Mouse (Mus musculus): ENCODE measurements around the gene Mllt10. TPM values are rescaled to one million over a fixed set of nuclear protein-coding genes. Genes with fewer than 3 reads are reported as not detected.
"Not testable (repeated sequence)": the region's sequence is repeated elsewhere in the genome, so short reads cannot be mapped to it uniquely, and the experiment has no call there.

Mllt10 gene
- polyA plus RNA-seq, 1 experiment from 2014 or later = 65.3 TPM

DNA sequence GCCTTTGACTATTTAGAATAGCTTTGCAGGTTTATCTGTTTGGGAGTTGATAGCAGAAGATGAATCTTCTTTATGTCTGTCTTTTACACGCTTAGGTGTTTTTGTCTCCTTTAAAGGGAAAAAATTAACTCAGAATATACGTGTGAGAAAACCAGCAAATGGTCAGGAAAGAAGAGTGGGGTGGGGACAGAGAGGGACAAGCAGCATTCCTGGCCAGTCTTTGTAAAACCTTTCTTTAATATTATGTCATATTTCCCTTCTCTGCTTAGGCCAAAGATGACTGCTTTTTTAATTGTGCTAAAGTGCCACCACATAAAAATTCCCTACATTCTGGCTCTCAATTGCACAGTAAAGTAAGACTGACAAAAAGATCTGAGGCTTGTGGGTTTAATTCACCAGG is 4.0 kb downstream of the Mllt10 start:
- peak overlapping the region; percentile 63 for H3K4me3 ChIP-seq
- DNase-seq (ENCODE audit: low spot score) = no peak
- H3K27ac ChIP-seq = peak overlapping the region; percentile 98
- no peaks in the 10 kb centered on the region for H3K36me3 ChIP-seq
- H3K9me3 ChIP-seq (replicated peaks) = no peaks in the 10 kb centered on the region
- 32% methylated on average over 2 of the region's 2 CpGs for WGBS
- peaks cover 32% of the 10 kb centered on the region for H3K4me1 ChIP-seq
- no peaks in the 10 kb centered on the region for H3K27me3 ChIP-seq (ENCODE audit: low read depth, poor library complexity, severe bottlenecking)

DNA sequence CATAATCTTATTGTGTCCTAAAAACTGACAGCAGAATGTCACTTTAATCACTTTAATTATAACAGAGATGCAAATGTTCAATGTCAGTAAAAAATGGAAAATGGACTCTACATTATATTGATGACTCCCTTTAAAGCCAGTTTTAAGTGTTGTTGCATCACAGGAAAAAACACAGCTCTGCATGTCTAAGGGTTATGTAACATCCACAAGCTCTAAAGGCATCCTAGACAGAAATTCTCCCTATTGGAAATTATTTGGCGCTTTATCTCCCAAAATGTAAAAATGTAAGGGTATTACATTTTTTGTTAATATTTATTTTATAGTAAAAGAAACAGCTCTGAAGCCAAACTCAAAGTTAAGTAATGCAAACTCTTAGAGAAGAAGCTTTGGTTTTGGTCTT is 4.9 kb downstream of the Mllt10 start:
- Histone ChIP-seq H3K9me3 (replicated peaks) (no peaks in the 10 kb centered on the region), H3K27ac (no peak overlapping the region), H3K36me3 (no peaks in the 10 kb centered on the region), H3K4me1 (peaks cover 26% of the 10 kb centered on the region), H3K27me3 (ENCODE audit: low read depth, poor library complexity, severe bottlenecking) (no peaks in the 10 kb centered on the region), H3K4me3 (no peak overlapping the region)
- DNase-seq (ENCODE audit: low spot score) = no peak
- WGBS = 93% methylated on average over 1 of the region's 1 CpGs

DNA sequence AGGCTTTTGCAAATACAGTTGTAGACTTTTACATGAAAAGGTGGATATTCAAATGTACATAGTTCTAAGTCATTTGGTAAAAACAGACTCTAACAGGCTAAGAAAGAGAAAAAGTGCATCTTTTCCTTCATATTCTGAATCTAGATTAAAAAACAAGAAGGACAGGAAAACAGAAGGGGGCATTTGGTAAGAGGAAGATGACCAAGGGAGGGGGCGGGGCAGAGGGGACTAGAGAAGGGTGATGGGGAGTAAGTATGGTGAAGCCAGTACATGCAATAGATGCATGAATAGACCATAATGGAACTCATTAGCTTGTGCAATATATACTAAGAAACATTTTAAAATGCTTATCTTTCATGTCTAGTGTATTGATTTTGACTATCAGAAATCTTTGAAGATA is 5.4 kb downstream of the Mllt10 start:
- Histone ChIP-seq H3K27me3 (ENCODE audit: low read depth, poor library complexity, severe bottlenecking) (no peaks in the 10 kb centered on the region), H3K27ac (no peak overlapping the region), H3K9me3 (replicated peaks) (no peaks in the 10 kb centered on the region), H3K4me1 (peaks cover 27% of the 10 kb centered on the region), H3K4me3 (no peak overlapping the region), H3K36me3 (0 out of 2 replicates have a peak, but pooled peaks cover under 1% of the 10 kb centered on the region)
- no peak for DNase-seq (ENCODE audit: low spot score)
- WGBS = 79% methylated on average over 1 of the region's 1 CpGs

DNA sequence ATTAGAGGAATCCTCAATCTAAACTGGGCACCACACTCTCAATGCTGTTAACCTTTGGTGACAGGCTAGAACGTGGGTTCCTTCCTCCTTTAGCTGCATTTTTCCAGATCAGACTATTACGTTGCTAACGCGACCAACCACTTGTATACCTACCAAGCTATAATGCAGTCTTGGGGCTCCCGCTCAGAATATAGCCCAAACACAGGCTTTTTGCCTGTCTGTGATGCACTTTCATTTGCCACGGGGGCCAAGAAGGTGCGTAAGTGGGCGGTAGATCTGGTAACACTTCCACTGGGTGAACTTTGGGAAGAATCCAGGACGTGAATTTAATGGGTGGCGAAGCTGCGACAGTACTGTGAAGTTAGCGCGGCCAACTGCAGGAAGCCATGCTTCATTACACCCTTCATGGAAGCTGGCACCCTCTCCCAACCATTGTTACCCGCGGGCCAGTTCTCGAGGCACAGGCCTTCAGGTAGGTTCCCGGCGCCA is 8.8 kb downstream of the Mllt10 start:
- peaks cover 26% of the 10 kb centered on the region for H3K36me3 ChIP-seq
- peak overlapping the region; percentile 75 for H3K4me3 ChIP-seq
- peaks cover 32% of the 10 kb centered on the region for H3K4me1 ChIP-seq
- WGBS = under 1% methylated on average over 18 of the region's 18 CpGs
- H3K9me3 ChIP-seq (replicated peaks) = no peaks in the 10 kb centered on the region
- H3K27me3 ChIP-seq (ENCODE audit: low read depth, poor library complexity, severe bottlenecking) = no peaks in the 10 kb centered on the region
- peak overlapping the region; percentile 99 for H3K27ac ChIP-seq
- no peak for DNase-seq (ENCODE audit: low spot score)

DNA sequence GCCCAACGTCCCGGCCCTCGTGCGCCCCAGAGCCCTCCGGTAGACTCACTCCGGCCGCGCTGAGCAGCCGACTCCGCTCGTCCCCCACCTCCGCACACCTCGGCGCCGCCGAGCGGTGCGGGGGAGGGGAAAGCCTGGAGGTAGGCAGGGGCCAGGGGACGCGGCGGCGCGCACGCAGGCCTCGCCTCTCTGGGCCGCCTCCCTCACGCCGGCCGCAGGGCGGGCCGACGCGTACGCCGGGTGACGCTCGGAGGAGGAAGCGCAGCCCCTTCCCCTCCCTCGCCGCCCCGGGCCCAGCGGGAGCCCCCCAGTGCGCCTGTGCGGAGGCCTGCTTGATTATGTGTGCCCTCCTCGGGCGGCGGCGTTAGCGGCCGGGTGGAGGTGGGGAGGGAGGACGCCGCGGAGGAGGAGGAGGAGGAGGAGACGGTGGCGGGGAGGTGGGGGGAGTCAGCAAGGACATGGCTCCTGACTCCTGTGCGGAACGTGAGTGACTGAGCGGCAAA is 9.4 kb downstream of the Mllt10 start:
- WGBS = under 1% methylated on average over 48 of the region's 58 CpGs
- peak; percentile 95 for DNase-seq (ENCODE audit: low spot score)
- Histone ChIP-seq H3K27ac (peak overlapping the region; percentile 99), H3K4me1 (peaks cover 26% of the 10 kb centered on the region), H3K4me3 (peak overlapping the region; percentile 75), H3K9me3 (replicated peaks) (no peaks in the 10 kb centered on the region), H3K27me3 (ENCODE audit: low read depth, poor library complexity, severe bottlenecking) (no peaks in the 10 kb centered on the region), H3K36me3 (peaks cover 26% of the 10 kb centered on the region)

DNA sequence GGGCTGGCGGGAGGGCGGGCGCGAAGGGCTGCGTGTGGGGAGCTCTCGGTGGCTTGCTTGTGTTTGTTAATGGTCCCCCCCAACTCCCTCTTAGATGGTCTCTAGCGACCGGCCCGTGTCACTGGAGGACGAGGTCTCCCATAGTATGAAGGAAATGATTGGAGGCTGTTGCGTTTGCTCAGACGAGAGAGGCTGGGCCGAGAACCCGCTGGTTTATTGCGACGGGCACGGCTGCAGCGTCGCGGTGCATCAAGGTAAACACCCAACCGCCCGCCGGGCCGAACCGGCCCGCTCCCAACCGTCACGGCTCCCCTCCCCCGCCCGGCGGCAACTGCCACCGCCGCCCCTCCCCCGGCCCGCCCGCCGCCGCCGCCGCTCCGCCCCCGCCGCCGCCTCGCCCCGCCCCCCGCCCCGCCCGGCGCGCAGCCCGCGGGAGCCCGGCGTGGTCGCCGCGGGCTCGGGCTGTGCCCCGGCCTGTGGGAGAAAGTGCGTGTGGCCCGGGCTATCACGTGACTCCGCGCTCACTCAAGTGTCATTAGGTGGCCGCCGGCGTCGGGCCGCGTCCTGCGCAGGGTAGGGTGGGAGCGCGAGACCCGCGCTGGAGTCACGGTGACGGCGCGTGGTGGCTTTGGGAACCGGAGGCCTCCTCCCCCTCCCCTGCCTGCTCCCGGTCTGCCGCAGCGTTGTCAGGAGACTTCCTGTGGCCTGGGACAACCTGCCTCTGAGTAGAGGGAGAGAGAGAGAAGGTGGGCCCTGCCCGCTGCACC is 10.1 kb downstream of the Mllt10 start:
- Histone ChIP-seq H3K27me3 (ENCODE audit: low read depth, poor library complexity, severe bottlenecking) (no peaks in the 10 kb centered on the region), H3K36me3 (peaks cover 26% of the 10 kb centered on the region), H3K9me3 (replicated peaks) (no peaks in the 10 kb centered on the region), H3K4me1 (peaks cover 24% of the 10 kb centered on the region), H3K27ac (peak overlapping the region; percentile 99), H3K4me3 (peak overlapping the region; percentile 75)
- peak; percentile 85 for DNase-seq (ENCODE audit: low spot score)
- WGBS = 1% methylated on average over 68 of the region's 85 CpGs

DNA sequence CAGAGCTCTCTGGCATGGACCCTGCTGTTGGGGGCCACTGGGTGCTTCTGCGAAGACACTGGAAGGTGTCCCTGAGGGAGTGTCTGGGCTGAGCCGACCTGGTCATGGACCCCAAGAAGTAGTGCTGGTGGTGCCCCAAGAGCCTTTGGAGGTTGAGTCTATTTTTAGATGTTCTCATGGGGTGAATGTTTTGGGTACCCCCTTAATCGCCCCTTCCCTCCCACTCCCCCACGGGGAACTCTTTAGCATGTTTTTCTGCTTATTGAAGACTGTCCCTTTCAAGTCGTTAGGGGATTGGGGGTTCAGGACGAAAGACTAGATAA is 10.6 kb downstream of the Mllt10 start:
- no peak for DNase-seq (ENCODE audit: low spot score)
- H3K9me3 ChIP-seq (replicated peaks) = no peaks in the 10 kb centered on the region
- peak overlapping the region; percentile 75 for H3K4me3 ChIP-seq
- H3K27ac ChIP-seq = peak overlapping the region; percentile 99
- H3K36me3 ChIP-seq = peaks cover 27% of the 10 kb centered on the region
- 12% methylated on average over 6 of the region's 6 CpGs for WGBS
- no peaks in the 10 kb centered on the region for H3K27me3 ChIP-seq (ENCODE audit: low read depth, poor library complexity, severe bottlenecking)
- H3K4me1 ChIP-seq = peaks cover 20% of the 10 kb centered on the region

DNA sequence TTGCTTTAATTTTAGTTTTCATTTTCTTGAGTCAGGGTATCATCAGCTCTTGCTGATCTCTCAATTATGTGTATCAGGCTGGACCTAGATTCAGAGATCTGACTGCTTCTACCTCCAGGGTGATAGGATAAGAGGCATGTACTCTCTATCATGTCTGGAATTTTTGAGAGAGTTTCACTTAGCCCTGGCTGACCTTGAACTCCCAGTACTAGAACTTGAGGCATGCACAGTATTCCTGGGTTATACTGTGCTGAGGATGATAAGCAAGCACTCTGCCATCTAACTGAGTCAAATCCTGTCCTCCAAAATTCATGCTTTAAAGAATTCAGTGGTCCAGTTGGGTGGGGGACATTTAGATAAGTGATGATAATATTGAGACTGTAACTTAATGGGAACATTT is 11.4 kb downstream of the Mllt10 start:
- Histone ChIP-seq H3K4me3 (peak overlapping the region; percentile 75; the same call in 1 of the 2 replicates), H3K27me3 (ENCODE audit: low read depth, poor library complexity, severe bottlenecking) (no peaks in the 10 kb centered on the region), H3K27ac (no peak overlapping the region), H3K9me3 (replicated peaks) (no peaks in the 10 kb centered on the region), H3K4me1 (peaks cover 20% of the 10 kb centered on the region), H3K36me3 (peaks cover 31% of the 10 kb centered on the region)
- DNase-seq (ENCODE audit: low spot score) = no peak

DNA sequence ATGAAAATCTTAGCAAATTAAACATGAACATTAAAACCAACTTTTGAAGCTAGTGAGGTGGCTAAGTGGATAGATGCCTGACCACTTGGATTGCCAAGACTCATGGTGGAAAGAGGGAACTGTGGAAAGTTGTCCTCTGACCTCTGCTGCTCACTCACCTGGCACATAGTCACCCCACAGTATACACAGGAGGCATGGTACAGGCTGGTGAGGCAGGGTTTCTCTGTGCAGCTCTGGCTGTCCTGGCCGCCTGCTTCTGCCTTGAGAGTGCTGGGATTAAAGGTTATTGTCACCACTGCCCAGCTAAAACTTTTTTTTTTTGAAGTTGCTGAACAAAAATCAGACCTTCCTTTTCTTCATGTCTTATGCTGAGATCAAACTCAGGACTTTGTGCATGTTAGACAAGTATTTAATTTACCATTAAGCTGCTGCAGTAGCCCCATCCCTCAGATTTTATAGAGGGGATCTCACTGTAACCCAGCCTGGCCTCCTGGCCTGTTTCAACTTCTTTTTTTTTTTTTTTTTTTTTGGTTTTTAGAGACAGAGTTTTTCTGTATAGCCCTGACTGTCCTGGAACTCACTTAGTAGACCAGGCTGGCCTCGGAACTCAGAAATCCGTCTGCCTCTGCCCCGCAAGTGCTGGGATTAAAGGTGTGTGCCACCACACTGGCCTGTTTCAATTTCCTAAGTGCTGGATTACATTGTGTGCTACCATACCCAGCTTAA is 13.2 kb downstream of the Mllt10 start:
- peaks cover 17% of the 10 kb centered on the region for H3K4me1 ChIP-seq
- H3K27ac ChIP-seq = no peak overlapping the region
- no peak for DNase-seq (ENCODE audit: low spot score)
- no peak overlapping the region for H3K4me3 ChIP-seq
- H3K36me3 ChIP-seq = peaks cover 49% of the 10 kb centered on the region
- no peaks in the 10 kb centered on the region for H3K27me3 ChIP-seq (ENCODE audit: low read depth, poor library complexity, severe bottlenecking)
- WGBS = 93% methylated on average over 4 of the region's 4 CpGs
- no peaks in the 10 kb centered on the region for H3K9me3 ChIP-seq (replicated peaks)

DNA sequence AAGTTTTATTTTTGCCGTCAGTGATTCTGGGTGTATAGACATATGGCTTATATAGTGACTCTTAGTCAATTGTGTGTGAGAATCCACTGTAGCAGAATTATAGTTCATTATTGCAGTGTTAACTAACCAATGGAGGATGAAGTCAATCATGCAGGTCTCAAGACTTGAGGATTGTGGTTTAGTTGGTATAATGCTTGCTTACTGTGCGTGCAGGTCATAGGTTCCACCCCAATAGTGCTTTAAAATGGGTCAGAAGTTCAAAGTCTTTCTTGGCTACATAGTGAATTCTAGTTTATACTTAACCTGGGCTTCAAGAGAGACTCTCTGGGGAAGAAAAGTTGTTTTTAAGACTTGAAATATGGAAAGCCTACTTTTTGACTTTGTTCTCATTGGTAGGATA is 16.9 kb downstream of the Mllt10 start:
- Histone ChIP-seq H3K9me3 (replicated peaks) (no peaks in the 10 kb centered on the region), H3K4me1 (no peaks in the 10 kb centered on the region), H3K4me3 (no peak overlapping the region), H3K27ac (no peak overlapping the region), H3K27me3 (ENCODE audit: low read depth, poor library complexity, severe bottlenecking) (no peaks in the 10 kb centered on the region), H3K36me3 (peaks cover 72% of the 10 kb centered on the region)
- DNase-seq (ENCODE audit: low spot score) = no peak
- WGBS = 95% methylated on average over 2 of the region's 2 CpGs

DNA sequence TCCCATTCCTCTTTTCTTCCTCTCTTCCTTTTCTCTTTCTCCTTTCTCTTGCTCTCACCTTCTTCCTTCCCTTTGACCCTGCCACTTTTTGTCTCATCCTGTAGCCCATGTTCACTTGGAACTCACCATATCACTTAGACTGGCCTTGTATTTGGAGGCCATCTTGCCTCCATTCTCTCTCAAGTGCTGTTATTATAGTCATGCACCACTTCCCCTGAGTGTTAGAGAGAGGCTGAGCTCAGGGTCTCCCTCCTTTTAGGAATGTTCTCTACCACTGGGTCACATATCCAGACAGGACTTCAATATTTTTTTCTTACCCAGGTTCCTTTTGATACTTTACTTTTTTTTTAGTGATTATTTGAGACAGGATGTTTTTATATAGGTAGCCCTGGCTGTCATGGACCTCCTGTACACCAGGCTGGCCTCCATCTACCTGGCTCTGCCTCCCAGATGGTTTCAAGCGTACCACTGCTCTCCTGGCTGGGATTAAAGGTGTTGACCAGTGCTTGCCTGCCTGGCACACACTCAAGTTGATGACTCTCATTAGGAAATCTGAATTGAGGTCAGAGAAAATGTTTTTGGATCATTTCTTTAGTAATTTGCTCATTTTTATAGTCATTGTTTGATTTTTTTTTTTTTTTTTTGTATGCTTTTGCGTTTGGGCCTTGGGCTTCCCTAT is 25.3 kb downstream of the Mllt10 start:
- Histone ChIP-seq H3K27me3 (ENCODE audit: low read depth, poor library complexity, severe bottlenecking) (no peaks in the 10 kb centered on the region), H3K4me3 (no peak overlapping the region), H3K9me3 (replicated peaks) (no peaks in the 10 kb centered on the region), H3K27ac (no peak overlapping the region), H3K4me1 (no peaks in the 10 kb centered on the region), H3K36me3 (peaks cover 91% of the 10 kb centered on the region)
- 90% methylated on average over 2 of the region's 2 CpGs for WGBS
- no peak for DNase-seq (ENCODE audit: low spot score)

DNA sequence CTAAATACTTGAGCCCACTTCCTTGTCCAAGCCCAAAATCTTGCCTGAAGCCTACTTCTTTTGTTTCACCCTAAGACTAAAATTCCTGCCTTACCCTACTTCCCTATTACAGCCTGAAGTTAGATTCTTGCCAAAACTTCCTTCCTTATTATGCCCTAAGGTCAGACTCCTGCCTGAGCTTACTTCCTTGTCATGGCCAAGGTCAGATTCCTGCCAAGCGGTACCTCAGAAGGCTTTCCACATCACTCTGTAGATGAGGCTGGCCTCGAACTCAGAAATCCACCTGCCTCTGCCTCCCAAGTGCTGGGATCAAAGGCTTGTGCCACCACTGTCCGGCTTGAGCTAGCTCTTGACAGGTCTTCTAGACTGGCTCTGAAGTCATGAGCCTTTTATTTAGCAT is 32.7 kb downstream of the Mllt10 start:
- H3K4me3 ChIP-seq; H3K9me3 ChIP-seq (replicated peaks); H3K4me1 ChIP-seq; H3K27ac ChIP-seq; DNase-seq (ENCODE audit: low spot score); H3K27me3 ChIP-seq (ENCODE audit: low read depth, poor library complexity, severe bottlenecking): not testable (repeated sequence)
- H3K36me3 ChIP-seq = peaks cover 92% of the 10 kb centered on the region
- WGBS = 95% methylated on average over 3 of the region's 3 CpGs

DNA sequence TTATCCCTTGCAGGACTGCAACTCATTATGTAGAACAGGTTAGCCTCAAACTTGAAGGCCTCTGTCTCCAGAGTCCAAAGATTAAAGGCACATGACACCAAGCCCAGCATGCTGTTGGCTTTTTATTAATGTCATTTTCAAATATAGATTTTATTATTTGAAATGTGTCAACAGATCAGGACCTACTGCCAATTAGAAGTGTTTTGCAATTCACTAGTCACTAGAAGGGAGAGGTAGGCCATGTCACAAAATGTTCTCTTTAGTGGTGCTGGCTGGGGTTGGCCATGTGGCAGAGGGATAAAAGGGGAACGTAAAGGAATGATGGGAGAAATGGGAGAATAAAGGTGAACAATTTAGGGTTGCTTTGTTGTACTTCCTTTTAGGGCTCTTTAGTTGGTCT is 38.8 kb downstream of the Mllt10 start:
- WGBS = 86% methylated on average over 1 of the region's 1 CpGs
- Histone ChIP-seq H3K9me3 (replicated peaks) (no peaks in the 10 kb centered on the region), H3K4me3 (no peak overlapping the region), H3K36me3 (peaks cover 71% of the 10 kb centered on the region), H3K27ac (no peak overlapping the region), H3K4me1 (no peaks in the 10 kb centered on the region), H3K27me3 (ENCODE audit: low read depth, poor library complexity, severe bottlenecking) (no peaks in the 10 kb centered on the region)
- DNase-seq (ENCODE audit: low spot score) = no peak

All from limb, embryonic 10.5 days (tissue).